Mouse (Mus musculus): ENCODE data around the gene Mnt.

Gene Mnt

GRCm38 (mm10) chr11:74850998-74851661 is 20.4 kb downstream of the Mnt start:
- DNase-seq: no peak

GRCm38 (mm10) chr11:74857756-74858155 is 27.0 kb downstream of the Mnt start:
- DNase-seq: no peak

- no peak for DNase-seq
Measured at GRCm38 (mm10) chr11:74862129-74862528, 31.4 kb downstream of the Mnt start.

GRCm38 (mm10) chr11:74863471-74863870 is 32.8 kb downstream of the Mnt start:
- DNase-seq: no peak

GRCm38 (mm10) chr11:74864421-74864820 is 33.7 kb downstream of the Mnt start:
- no peak for DNase-seq

GRCm38 (mm10) chr11:74865252-74865651 is 34.5 kb downstream of the Mnt start:
- DNase-seq: no peak

GRCm38 (mm10) chr11:74866640-74867039 is 35.9 kb downstream of the Mnt start:
- no peak for DNase-seq

- no peak for DNase-seq
Measured at GRCm38 (mm10) chr11:74867181-74867580, 36.5 kb downstream of the Mnt start.

GRCm38 (mm10) chr11:74868046-74868760 is 37.5 kb downstream of the Mnt start:
- DNase-seq: no peak

GRCm38 (mm10) chr11:74869603-74870002 is 38.9 kb downstream of the Mnt start:
- no peak for DNase-seq

- DNase-seq: no peak
Measured at GRCm38 (mm10) chr11:74870544-74870943, 39.8 kb downstream of the Mnt start.

- DNase-seq: no peak
Measured at GRCm38 (mm10) chr11:74870991-74871622, 40.4 kb downstream of the Mnt start.

GRCm38 (mm10) chr11:74874630-74875029 is 43.9 kb downstream of the Mnt start:
- no peak for DNase-seq

GRCm38 (mm10) chr11:74876801-74877200 is 46.1 kb downstream of the Mnt start:
- peak; percentile 16 for DNase-seq

GRCm38 (mm10) chr11:74880999-74881398 is 50.3 kb downstream of the Mnt start:
- no peak for DNase-seq

- DNase-seq: no peak
Measured at GRCm38 (mm10) chr11:74881979-74882378, 51.3 kb downstream of the Mnt start.

- no peak for DNase-seq
Measured at GRCm38 (mm10) chr11:74883098-74883497, 52.4 kb downstream of the Mnt start.

- DNase-seq: no peak
Measured at GRCm38 (mm10) chr11:74894619-74895018, 63.9 kb downstream of the Mnt start.
